Mouse (Mus musculus) MEL (cell line): ENCODE measurements at regions not wholly inside any gene's neighbourhood (a gene's known extent, or its start where the extent isn't known, plus 50 kb on each side); places are given as distances from the start of the nearest gene placed in this dataset.

Experiments
- CTCF ChIP-seq, 3 experiments: IDR thresholded peaks in 2 of 3; conservative IDR thresholded peaks in 1 of 3; 2 replicates each; pipeline ENCODE4 v1.5.1; 2011 to 2012; ENCODE audit warnings: low read length in 3 of 3, low read depth in 2 of 3, mild to moderate bottlenecking in 2 of 3, improper control_type of control experiment in 1 of 3, inconsistent platforms in 1 of 3, mixed read lengths in 1 of 3, moderate library complexity in 1 of 3; ENCODE audit not compliant: control insufficient read depth in 1 of 3, insufficient read depth in 1 of 3, poor library complexity in 1 of 3, severe bottlenecking in 1 of 3
- GATA1 ChIP-seq: IDR thresholded peaks from 2 replicates; pipeline ENCODE4 v1.6.1; 2011; ENCODE audit warnings: low read depth, low read length, improper control_type of control experiment
- HCFC1 ChIP-seq: IDR thresholded peaks from 2 replicates; pipeline ENCODE4 v1.6.1; 2012; ENCODE audit warnings: low read depth, mild to moderate bottlenecking, inconsistent platforms, low read length, improper control_type of control experiment, moderate library complexity
- KAT2A ChIP-seq: conservative IDR thresholded peaks from 2 replicates; pipeline ENCODE4 v1.6.1; 2012; ENCODE audit warnings: low read depth, low read length, improper control_type of control experiment, inconsistent platforms
- MAFK ChIP-seq: IDR thresholded peaks from 2 replicates; pipeline ENCODE4 v1.6.1; 2011; ENCODE audit warnings: low read depth, mild to moderate bottlenecking, low read length, improper control_type of control experiment, borderline replicate concordance
- MXI1 ChIP-seq: IDR thresholded peaks from 2 replicates; pipeline ENCODE4 v1.6.1; 2011; ENCODE audit warnings: mild to moderate bottlenecking, low read depth, low read length, improper control_type of control experiment
- NELFE ChIP-seq: IDR thresholded peaks from 2 replicates; pipeline ENCODE4 v1.6.1; 2011; ENCODE audit warnings: low read depth, low read length, improper control_type of control experiment
- POLR2A ChIP-seq, 2 experiments: IDR thresholded peaks; 2 replicates each; pipeline ENCODE4 v1.6.1; 2011 to 2012; ENCODE audit warnings: low read length in 2 of 2, mild to moderate bottlenecking in 2 of 2, control low read depth in 1 of 2, improper control_type of control experiment in 1 of 2, low read depth in 1 of 2, moderate library complexity in 1 of 2; ENCODE audit not compliant: control insufficient read depth in 1 of 2, insufficient read depth in 1 of 2, poor library complexity in 1 of 2
- POLR2AphosphoS2 ChIP-seq: IDR thresholded peaks from 2 replicates; pipeline ENCODE4 v1.6.1; 2011; ENCODE audit warnings: low read length, improper control_type of control experiment
- TAL1 ChIP-seq: IDR thresholded peaks from 2 replicates; pipeline ENCODE4 v1.6.1; 2012; ENCODE audit warnings: mild to moderate bottlenecking, inconsistent platforms, low read length, moderate library complexity, mixed read lengths
- TCF12 ChIP-seq: IDR thresholded peaks from 2 replicates; pipeline ENCODE4 v1.6.1; 2014; ENCODE audit warnings: low read depth, mild to moderate bottlenecking, inconsistent platforms, low read length, improper control_type of control experiment, moderate library complexity
- ZKSCAN1 ChIP-seq: IDR thresholded peaks from 2 replicates; pipeline ENCODE4 v1.6.1; 2012; ENCODE audit warnings: low read depth, mild to moderate bottlenecking, inconsistent platforms, low read length, improper control_type of control experiment, moderate library complexity

- no peak for TF ChIP-seq MXI1
- no peak for TF ChIP-seq MAFK
- TF ChIP-seq GATA1 = no peak
- no peak for TF ChIP-seq CTCF (IDR thresholded peaks at IDR 0.05 in 2 of 3, conservative IDR thresholded peaks at IDR 0.05 in 1 of 3; ENCODE audit: control insufficient read depth in 1 of 3, insufficient read depth in 1 of 3, low read depth in 2 of 3, low read length in 3 of 3, poor library complexity in 1 of 3, severe bottlenecking in 1 of 3)
- TF ChIP-seq POLR2A (IDR thresholded peaks at IDR 0.05; ENCODE audit: control insufficient read depth in 1 of 2, insufficient read depth in 1 of 2, low read depth in 1 of 2, low read length in 2 of 2, poor library complexity in 1 of 2) = no peak
- TF ChIP-seq TAL1 = no peak
- no peak for TF ChIP-seq HCFC1
- TF ChIP-seq NELFE = no peak
- no peak for TF ChIP-seq KAT2A
- TF ChIP-seq TCF12 = no peak
- no peak for TF ChIP-seq POLR2AphosphoS2
- TF ChIP-seq ZKSCAN1 = no peak
Observed at GRCm38 (mm10) chr6:143561316-143562088, 394.5 kb downstream of the Etnk1 start.
